Mouse (Mus musculus) B cell, adult 67 days (primary cell): ENCODE results near the gene Vmn1r239-ps. TPM values are rescaled to one million over a fixed set of nuclear protein-coding genes. Genes with fewer than 3 reads are reported as not detected.

Experiments used
- total RNA-seq, 2 experiments: library from RNA; stranded (reverse); gene quantifications; 4 replicates each; pipeline ENCODE4 v1.2.4; 2023

The Vmn1r239-ps gene
- total RNA-seq: not detected

GRCm38 (mm10) chrX:147453610-147454009 lies at the start of gene Vmn1r239-ps:
Gene Vmn1r239-ps, minus strand, starts transcription at chrX:147453710.

GRCm38 (mm10) chrX:147429129-147429528 lies 24.4 kb downstream of the Vmn1r239-ps start, which contains the start of gene Il13ra2:
Gene Il13ra2, minus strand, starts transcription at chrX:147429192.

Other genes with a start within 250 kb of the Vmn1r239-ps start
- gene Il13ra2, start 24.5 kb downstream of the Vmn1r239-ps start, total RNA-seq: not detected
- gene Lrch2, start 100.4 kb upstream of the Vmn1r239-ps start, total RNA-seq: not detected